Mouse (Mus musculus) hindbrain, postnatal 0 days (tissue): ENCODE data around the gene Rhbdd1. TPM values are rescaled to one million over a fixed set of nuclear protein-coding genes. Genes with fewer than 3 reads are reported as not detected.

ENCODE experiments used
- ATAC-seq: fragments of 200-750 bp; cut with Nextera tagmentation; 2 replicates; pipeline ENCODE4 v1.8.0; 2017; ENCODE audit warnings: mild to moderate bottlenecking, moderate TSS enrichment, moderate library complexity
- DNase-seq: peaks from one replicate; pipeline ENCODE4 v3.0.0-alpha.2; 2015; ENCODE audit warnings: low spot score
- H3K27ac ChIP-seq: fragments of 300-500 bp; sonication (generic); 2 replicates; pipeline ENCODE4 v1.5.1; 2014; ENCODE audit warnings: mild to moderate bottlenecking
- H3K27me3 ChIP-seq: fragments of 300-500 bp; sonication (generic); 2 replicates; pipeline ENCODE4 v1.6.1; 2014; ENCODE audit warnings: low read length, mixed read lengths; ENCODE audit not compliant: insufficient read depth
- H3K36me3 ChIP-seq: fragments of 300-500 bp; sonication (generic); 2 replicates; pipeline ENCODE4 v1.6.1; 2014; ENCODE audit warnings: low read length, mixed read lengths; ENCODE audit not compliant: insufficient read depth
- H3K4me1 ChIP-seq: fragments of 300-500 bp; sonication (generic); 2 replicates; pipeline ENCODE4 v1.6.1; 2014; ENCODE audit warnings: antibody characterized with exemption, low read length, mixed read lengths; ENCODE audit not compliant: insufficient read depth
- H3K4me2 ChIP-seq: fragments of 300-500 bp; sonication (generic); 2 replicates; pipeline ENCODE4 v1.6.1; 2014; ENCODE audit warnings: low read depth, mild to moderate bottlenecking, low read length, moderate library complexity, mixed read lengths
- H3K4me3 ChIP-seq: fragments of 300-500 bp; sonication (generic); 2 replicates; pipeline ENCODE4 v1.5.1; 2014; ENCODE audit warnings: low read length
- H3K9ac ChIP-seq: fragments of 300-500 bp; sonication (generic); replicated peaks from 2 replicates; pipeline ENCODE4 v1.6.1; 2014; ENCODE audit warnings: mild to moderate bottlenecking, low read length, moderate library complexity, mixed read lengths
- H3K9me3 ChIP-seq: fragments of 300-500 bp; sonication (generic); 2 replicates; pipeline ENCODE4 v1.6.1; 2016; ENCODE audit warnings: low read length, mixed read lengths
- CTCF ChIP-seq: IDR thresholded peaks from 2 replicates; pipeline ENCODE4 v1.5.1; 2016; ENCODE audit warnings: antibody characterized with exemption, control low read depth, low read depth
- WGBS: fragments of 180-500 bp; shearing (Covaris S2); extraction: QIAGEN DNeasy Blood & Tissue Kit; methylation state at CpG from one replicate; pipeline ENCODE4 v1.1.7; 2014; 5-methylcytosine and 5-hydroxymethylcytosine counted together
- microRNA-seq, 2 experiments: library from miRNA; unstranded; fragments of <30 nt; microRNA quantifications; one replicate each; pipeline ENCODE4; 2016
- polyA plus RNA-seq: library from polyadenylated mRNA; unstranded; fragments of >200 nt; fragmentation: Nextera tagmentation; extraction: Ambion mirVana; gene quantifications from 2 replicates; pipeline ENCODE4 v1.2.1, GENCODE M21; 2015
- total RNA-seq: library from RNA; depleted of rRNA; stranded (reverse); fragments of >200 nt; gene quantifications from 2 replicates; pipeline ENCODE4 v1.2.3, GENCODE M21; 2014; rRNA removed

Rhbdd1 gene
- total and polyA plus RNA-seq, 2 experiments from 2014 or later, result 2.7 to 5.1 TPM

DNA sequence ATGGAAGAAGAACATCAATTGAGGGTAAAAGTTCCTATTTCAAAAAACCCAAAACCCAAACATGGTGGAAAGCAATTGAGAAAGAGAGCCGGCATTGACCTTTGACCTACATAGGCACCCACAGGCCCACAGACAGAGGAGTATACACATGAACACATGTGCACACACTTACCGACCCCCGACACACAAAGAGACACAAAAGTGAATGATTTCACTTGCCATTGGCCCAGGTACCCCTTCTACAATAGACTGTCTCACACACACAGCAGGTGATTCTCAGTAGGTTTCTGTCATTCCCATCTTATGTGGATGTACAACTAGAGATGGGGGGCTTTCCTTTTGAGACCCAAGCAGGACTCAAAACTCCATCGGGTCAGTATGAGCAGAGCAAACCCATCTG is 159.6 kb downstream of the Rhbdd1 start:
- Histone ChIP-seq H3K4me1 (no peaks in the 10 kb centered on the region), H3K27me3 (no peaks in the 10 kb centered on the region), H3K36me3 (no peaks in the 10 kb centered on the region), H3K4me2 (peak overlapping the region; percentile 0; the same call in 1 of the 2 replicates), H3K9me3 (no peaks in the 10 kb centered on the region), H3K27ac (no peak overlapping the region), H3K9ac (no peak overlapping the region), H3K4me3 (no peak overlapping the region)
- no peak for ATAC-seq
- DNase-seq, result no peak
- TF ChIP-seq CTCF, result no peak
- 66% methylated on average over 4 of the region's 4 CpGs for WGBS

DNA sequence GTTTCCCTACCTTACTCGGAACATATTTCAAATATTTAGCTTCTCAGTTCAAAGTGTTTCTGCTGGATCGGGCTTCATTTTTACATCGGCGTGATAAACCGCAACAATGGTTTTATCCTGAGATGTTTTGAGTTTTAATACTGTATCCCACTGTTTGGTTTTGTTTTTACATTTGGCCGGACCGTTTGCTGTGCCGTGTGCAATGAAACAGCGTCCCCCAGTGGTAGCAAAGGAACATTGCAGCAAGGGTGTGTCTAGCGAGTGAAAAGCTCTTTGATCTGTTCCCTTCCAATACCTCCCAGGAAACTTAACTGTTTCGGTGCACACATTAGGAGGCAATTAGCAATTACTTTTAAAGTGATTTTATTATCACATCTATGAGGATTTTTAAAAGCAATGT is 160.0 kb downstream of the Rhbdd1 start:
- Histone ChIP-seq H3K36me3 (no peaks in the 10 kb centered on the region), H3K4me1 (no peaks in the 10 kb centered on the region), H3K27me3 (no peaks in the 10 kb centered on the region), H3K4me3 (no peak overlapping the region), H3K27ac (no peak overlapping the region; the same call in 1 of the 2 replicates), H3K9ac (no peak overlapping the region), H3K4me2 (peak overlapping the region; percentile 0), H3K9me3 (no peaks in the 10 kb centered on the region)
- 36% methylated on average over 11 of the region's 11 CpGs for WGBS
- DNase-seq, result peak; percentile 85
- peak; percentile 61 for ATAC-seq
- TF ChIP-seq CTCF, result peak; percentile 97

GRCm38 (mm10) chr1:82476746-82477145 is 160.5 kb downstream of the Rhbdd1 start:
- Histone ChIP-seq H3K4me2 (peak overlapping the region; percentile 0), H3K36me3 (no peaks in the 10 kb centered on the region), H3K27me3 (no peaks in the 10 kb centered on the region), H3K9me3 (no peaks in the 10 kb centered on the region), H3K4me1 (no peaks in the 10 kb centered on the region), H3K9ac (no peak overlapping the region), H3K4me3 (no peak overlapping the region), H3K27ac (peak overlapping the region; percentile 0; the same call in 1 of the 2 replicates)
- DNase-seq (peak; percentile 60), ATAC-seq (peak; percentile 87)
- 10% methylated on average over 9 of the region's 9 CpGs for WGBS
- TF ChIP-seq CTCF, result no peak

DNA sequence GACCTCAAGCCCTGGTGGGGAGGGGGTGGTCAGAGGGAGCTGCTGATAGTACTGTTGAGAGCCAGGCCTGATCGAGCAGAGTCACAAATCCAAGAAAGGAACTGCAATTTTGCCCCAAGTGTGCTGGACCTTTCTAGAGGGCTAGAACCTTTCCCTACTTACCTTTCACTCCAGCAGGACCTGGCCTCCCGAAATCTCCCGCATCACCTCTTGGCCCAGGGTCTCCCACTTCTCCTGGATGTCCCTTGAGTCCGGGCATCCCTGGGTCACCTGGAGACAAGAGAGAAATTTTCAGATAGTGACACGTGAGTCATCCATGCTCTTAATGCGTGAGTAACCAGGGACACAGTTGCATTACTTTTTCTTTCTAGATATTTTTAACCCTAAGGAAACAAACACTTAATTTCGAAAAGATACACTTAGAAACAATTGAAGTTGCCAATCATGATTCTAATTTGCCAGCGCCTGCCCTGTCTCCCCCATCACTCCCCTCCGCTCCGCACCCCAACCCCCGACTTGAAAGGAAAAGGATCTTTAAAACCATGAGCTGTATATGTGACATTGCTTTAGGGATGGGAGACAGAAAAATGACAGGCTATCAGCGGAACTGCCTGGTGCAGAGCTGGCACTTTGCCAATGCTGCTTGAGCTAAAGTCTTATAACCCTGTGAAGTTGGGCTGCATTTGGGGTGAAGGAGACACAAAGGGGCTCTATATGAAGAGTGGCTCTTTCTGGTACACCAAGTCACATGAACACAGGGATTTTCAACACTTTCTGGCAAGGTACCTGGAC is 163.6 kb downstream of the Rhbdd1 start:
- Histone ChIP-seq H3K9ac (no peak overlapping the region), H3K9me3 (no peaks in the 10 kb centered on the region), H3K27me3 (no peaks in the 10 kb centered on the region), H3K27ac (no peak overlapping the region), H3K36me3 (no peaks in the 10 kb centered on the region), H3K4me1 (no peaks in the 10 kb centered on the region), H3K4me3 (no peak overlapping the region), H3K4me2 (no peak overlapping the region)
- 77% methylated on average over 12 of the region's 12 CpGs for WGBS
- DNase-seq, result peak; percentile 52
- no peak for ATAC-seq
- TF ChIP-seq CTCF, result no peak

DNA sequence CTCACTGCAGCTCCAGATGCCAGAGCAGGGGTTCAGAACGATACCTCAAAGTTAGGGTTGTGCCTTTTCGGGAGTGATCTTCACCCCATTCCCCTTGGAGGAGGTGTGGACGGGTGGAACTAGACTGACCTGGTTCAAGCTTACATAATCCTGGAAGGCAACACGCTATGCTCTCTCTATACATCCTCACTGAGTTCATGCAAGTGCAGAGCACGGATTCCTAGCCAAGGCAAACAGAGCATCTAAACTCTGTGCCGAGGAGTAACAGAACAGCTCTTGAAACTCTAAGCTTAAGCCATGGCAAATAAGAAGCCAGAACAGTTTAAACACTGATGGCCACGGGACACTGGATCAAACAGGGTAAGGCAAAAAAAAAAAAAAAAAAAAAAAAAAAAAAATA is 166.1 kb downstream of the Rhbdd1 start:
- DNase-seq (no peak), ATAC-seq (no peak)
- Histone ChIP-seq H3K9me3 (no peaks in the 10 kb centered on the region), H3K4me2 (no peak overlapping the region), H3K4me1 (no peaks in the 10 kb centered on the region), H3K36me3 (no peaks in the 10 kb centered on the region), H3K4me3 (no peak overlapping the region), H3K27ac (no peak overlapping the region), H3K27me3 (no peaks in the 10 kb centered on the region), H3K9ac (no peak overlapping the region)
- WGBS, result 86% methylated on average over 7 of the region's 7 CpGs
- no peak for TF ChIP-seq CTCF

GRCm38 (mm10) chr1:82486371-82486770 is 170.1 kb downstream of the Rhbdd1 start:
- Histone ChIP-seq H3K4me3 (no peak overlapping the region), H3K36me3 (no peaks in the 10 kb centered on the region), H3K27ac (no peak overlapping the region), H3K9ac (no peak overlapping the region), H3K4me1 (no peaks in the 10 kb centered on the region), H3K27me3 (no peaks in the 10 kb centered on the region), H3K9me3 (no peaks in the 10 kb centered on the region), H3K4me2 (no peak overlapping the region)
- DNase-seq (no peak), ATAC-seq (no peak)
- 82% methylated on average over 4 of the region's 4 CpGs for WGBS
- TF ChIP-seq CTCF, result no peak

GRCm38 (mm10) chr1:82491954-82492353 is 175.7 kb downstream of the Rhbdd1 start:
- H3K4me1 ChIP-seq, result no peaks in the 10 kb centered on the region
- H3K9me3 ChIP-seq, result no peaks in the 10 kb centered on the region
- no peak for TF ChIP-seq CTCF
- 89% methylated on average over 2 of the region's 2 CpGs for WGBS
- H3K27ac ChIP-seq, result no peak overlapping the region
- no peak overlapping the region for H3K4me2 ChIP-seq
- ATAC-seq (no peak), DNase-seq (no peak)
- no peaks in the 10 kb centered on the region for H3K36me3 ChIP-seq
- H3K9ac ChIP-seq, result no peak overlapping the region
- no peak overlapping the region for H3K4me3 ChIP-seq
- H3K27me3 ChIP-seq, result no peaks in the 10 kb centered on the region

Small RNAs within 50 kb of the gene (microRNA-seq; reads per million reads assigned to microRNA genes)
- 0 reads per million in 2 experiments for gene Gm22112

Other genes starting within 250 kb of the Rhbdd1 start
- gene Gm9747, start 83.3 kb upstream of the Rhbdd1 start, total RNA-seq, result not detected in 2 replicates
- 17.5 and 17.7 TPM in 2 replicates for gene Gm9747, start 83.3 kb upstream of the Rhbdd1 start, polyA plus RNA-seq
- gene Irs1, start 25.0 kb upstream of the Rhbdd1 start, total RNA-seq, result 66.7 and 67.2 TPM in 2 replicates
- gene Irs1, start 25.0 kb upstream of the Rhbdd1 start, polyA plus RNA-seq, result 5.9 and 6.3 TPM in 2 replicates